Mouse (Mus musculus) lung, postnatal 0 days (tissue): ENCODE data around the gene Smyd1.

ENCODE experiments used
- CTCF ChIP-seq: IDR thresholded peaks from 2 replicates; pipeline ENCODE4 v1.5.1; 2016; ENCODE audit warnings: antibody characterized with exemption, mild to moderate bottlenecking
- EP300 ChIP-seq: IDR thresholded peaks from 2 replicates; pipeline ENCODE4 v1.6.1; 2016; ENCODE audit warnings: antibody characterized with exemption, mild to moderate bottlenecking, control low read depth

DNA sequence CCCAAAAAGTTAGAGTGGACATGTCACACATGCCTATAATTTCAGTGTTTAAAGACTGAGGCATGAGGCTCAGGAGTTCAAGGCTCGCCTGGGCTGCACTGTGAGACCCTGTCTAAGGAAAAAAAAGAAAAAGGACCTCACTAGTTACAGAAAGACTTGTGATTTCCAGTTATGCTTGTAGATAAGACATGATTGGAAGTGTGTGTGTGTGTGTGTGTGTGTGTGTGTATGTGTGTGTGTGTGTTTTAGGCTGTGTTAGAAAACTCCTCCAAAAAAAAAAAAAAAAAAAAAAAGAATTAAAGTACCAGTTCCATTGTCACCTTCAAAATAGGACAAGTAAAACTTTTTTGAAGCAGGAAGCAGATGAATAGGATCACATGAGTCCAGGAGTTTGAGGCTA, 47.4 kb downstream of the Smyd1 start:
- TF ChIP-seq CTCF = no peak
- no peak for TF ChIP-seq EP300
